Mouse (Mus musculus): ENCODE measurements around the gene Slc35c2. TPM values are rescaled to one million over a fixed set of nuclear protein-coding genes. Genes with fewer than 3 reads are reported as not detected.

Slc35c2 gene
- polyA plus RNA-seq, 1 experiment from 2014 or later: 67.3 TPM

GRCm38 (mm10) chr2:165323928-165324327 is 36.3 kb upstream of the Slc35c2 start:
- Histone ChIP-seq H3K36me3 (ENCODE audit: control insufficient read depth, insufficient read depth, low read length) (no peaks in the 10 kb centered on the region), H3K4me1 (ENCODE audit: control insufficient read depth, insufficient read depth, low read length) (peaks cover 50% of the 10 kb centered on the region), H3K9me3 (replicated peaks; ENCODE audit: control insufficient read depth, low read length) (no peaks in the 10 kb centered on the region), H3K27me3 (ENCODE audit: control insufficient read depth, insufficient read depth, low read length) (no peaks in the 10 kb centered on the region), H3K27ac (ENCODE audit: low read length) (no peak overlapping the region), H3K9ac (ENCODE audit: low read length) (peak overlapping the region; percentile 7; the same call in 1 of the 2 replicates), H3K4me3 (replicated peaks; ENCODE audit: low read length) (no peak overlapping the region), H3K4me2 (ENCODE audit: low read depth, low read length) (no peak overlapping the region)
- ATAC-seq (ENCODE audit: insufficient read depth, low FRiP score): no peak
- 46% methylated on average over 5 of the region's 5 CpGs for WGBS

- Histone ChIP-seq H3K27ac (ENCODE audit: low read length) (no peak overlapping the region), H3K4me1 (ENCODE audit: control insufficient read depth, insufficient read depth, low read length) (peaks cover 54% of the 10 kb centered on the region), H3K4me3 (replicated peaks; ENCODE audit: low read length) (no peak overlapping the region), H3K9ac (ENCODE audit: low read length) (peak overlapping the region; percentile 7; the same call in 1 of the 2 replicates), H3K27me3 (ENCODE audit: control insufficient read depth, insufficient read depth, low read length) (no peaks in the 10 kb centered on the region), H3K9me3 (replicated peaks; ENCODE audit: control insufficient read depth, low read length) (no peaks in the 10 kb centered on the region), H3K4me2 (ENCODE audit: low read depth, low read length) (no peak overlapping the region), H3K36me3 (ENCODE audit: control insufficient read depth, insufficient read depth, low read length) (no peaks in the 10 kb centered on the region)
- ATAC-seq (ENCODE audit: insufficient read depth, low FRiP score): no peak
- 71% methylated on average over 5 of the region's 5 CpGs for WGBS
These were observed 35.8 kb upstream of the Slc35c2 start for GRCm38 (mm10) chr2:165323484-165323883.

GRCm38 (mm10) chr2:165321981-165322735 is 34.5 kb upstream of the Slc35c2 start:
- H3K27ac ChIP-seq (ENCODE audit: low read length): peak overlapping the region; percentile 77; the same call in 1 of the 2 replicates
- 85% methylated on average over 22 of the region's 22 CpGs for WGBS
- ATAC-seq (ENCODE audit: insufficient read depth, low FRiP score): no peak

GRCm38 (mm10) chr2:165321381-165321888 is 33.8 kb upstream of the Slc35c2 start:
- Histone ChIP-seq H3K27ac (ENCODE audit: low read length) (peak overlapping the region; percentile 77), H3K4me1 (ENCODE audit: control insufficient read depth, insufficient read depth, low read length) (peaks cover 64% of the 10 kb centered on the region), H3K27me3 (ENCODE audit: control insufficient read depth, insufficient read depth, low read length) (no peaks in the 10 kb centered on the region), H3K4me2 (ENCODE audit: low read depth, low read length) (peak overlapping the region; percentile 28), H3K4me3 (replicated peaks; ENCODE audit: low read length) (no peak overlapping the region), H3K9ac (ENCODE audit: low read length) (peak overlapping the region; percentile 28; the same call in 1 of the 2 replicates), H3K36me3 (ENCODE audit: control insufficient read depth, insufficient read depth, low read length) (no peaks in the 10 kb centered on the region), H3K9me3 (replicated peaks; ENCODE audit: control insufficient read depth, low read length) (no peaks in the 10 kb centered on the region)
- no peak for ATAC-seq (ENCODE audit: insufficient read depth, low FRiP score)
- 72% methylated on average over 8 of the region's 8 CpGs for WGBS

More at GRCm38 (mm10) chr2:165321981-165322735, 34.5 kb upstream of the Slc35c2 start:
- H3K4me1 ChIP-seq (ENCODE audit: control insufficient read depth, insufficient read depth, low read length): peaks cover 61% of the 10 kb centered on the region
- H3K4me3 ChIP-seq (replicated peaks; ENCODE audit: low read length): no peak overlapping the region
- no peaks in the 10 kb centered on the region for H3K36me3 ChIP-seq (ENCODE audit: control insufficient read depth, insufficient read depth, low read length)
- H3K9me3 ChIP-seq (replicated peaks; ENCODE audit: control insufficient read depth, low read length): no peaks in the 10 kb centered on the region
- no peak overlapping the region for H3K4me2 ChIP-seq (ENCODE audit: low read depth, low read length)
- no peak overlapping the region for H3K9ac ChIP-seq (ENCODE audit: low read length)
- no peaks in the 10 kb centered on the region for H3K27me3 ChIP-seq (ENCODE audit: control insufficient read depth, insufficient read depth, low read length)

GRCm38 (mm10) chr2:165320531-165321150 is 33.0 kb upstream of the Slc35c2 start:
- Histone ChIP-seq H3K27me3 (ENCODE audit: control insufficient read depth, insufficient read depth, low read length) (no peaks in the 10 kb centered on the region), H3K36me3 (ENCODE audit: control insufficient read depth, insufficient read depth, low read length) (peaks cover under 1% of the 10 kb centered on the region; the same call in 1 of the 2 replicates), H3K4me1 (ENCODE audit: control insufficient read depth, insufficient read depth, low read length) (peaks cover 65% of the 10 kb centered on the region), H3K27ac (ENCODE audit: low read length) (peak overlapping the region; percentile 77), H3K4me3 (replicated peaks; ENCODE audit: low read length) (no peak overlapping the region), H3K9ac (ENCODE audit: low read length) (0 out of 2 replicates have a peak overlapping the region, but pooled peaks have one; percentile 5), H3K4me2 (ENCODE audit: low read depth, low read length) (peak overlapping the region; percentile 28; the same call in 1 of the 2 replicates), H3K9me3 (replicated peaks; ENCODE audit: control insufficient read depth, low read length) (no peaks in the 10 kb centered on the region)
- no peak; the same call in 1 of the 2 replicates for ATAC-seq (ENCODE audit: insufficient read depth, low FRiP score)
- whole genome bisulfite sequencing: 54% methylated on average over 12 of the region's 12 CpGs

- no peaks in the 10 kb centered on the region for H3K27me3 ChIP-seq (ENCODE audit: control insufficient read depth, insufficient read depth, low read length)
- H3K9me3 ChIP-seq (replicated peaks; ENCODE audit: control insufficient read depth, low read length): no peaks in the 10 kb centered on the region
- peaks cover 54% of the 10 kb centered on the region for H3K4me1 ChIP-seq (ENCODE audit: control insufficient read depth, insufficient read depth, low read length)
- ATAC-seq (ENCODE audit: insufficient read depth, low FRiP score): no peak
- no peak overlapping the region for H3K27ac ChIP-seq (ENCODE audit: low read length)
- no peak overlapping the region for H3K4me3 ChIP-seq (replicated peaks; ENCODE audit: low read length)
- no peak overlapping the region for H3K9ac ChIP-seq (ENCODE audit: low read length)
- 44% methylated on average over 4 of the region's 4 CpGs for WGBS
- H3K4me2 ChIP-seq (ENCODE audit: low read depth, low read length): no peak overlapping the region
- peaks cover 12% of the 10 kb centered on the region; the same call in 1 of the 2 replicates for H3K36me3 ChIP-seq (ENCODE audit: control insufficient read depth, insufficient read depth, low read length)
These were observed 31.8 kb upstream of the Slc35c2 start for GRCm38 (mm10) chr2:165319503-165319902.

- peaks cover 15% of the 10 kb centered on the region; the same call in 1 of the 2 replicates for H3K36me3 ChIP-seq (ENCODE audit: control insufficient read depth, insufficient read depth, low read length)
- no peak for ATAC-seq (ENCODE audit: insufficient read depth, low FRiP score)
- 81% methylated on average over 7 of the region's 7 CpGs for WGBS
- H3K9ac ChIP-seq (ENCODE audit: low read length): no peak overlapping the region
- H3K4me2 ChIP-seq (ENCODE audit: low read depth, low read length): no peak overlapping the region
- no peak overlapping the region for H3K4me3 ChIP-seq (replicated peaks; ENCODE audit: low read length)
- H3K9me3 ChIP-seq (replicated peaks; ENCODE audit: control insufficient read depth, low read length): no peaks in the 10 kb centered on the region
- H3K4me1 ChIP-seq (ENCODE audit: control insufficient read depth, insufficient read depth, low read length): peaks cover 48% of the 10 kb centered on the region
- H3K27me3 ChIP-seq (ENCODE audit: control insufficient read depth, insufficient read depth, low read length): no peaks in the 10 kb centered on the region
- H3K27ac ChIP-seq (ENCODE audit: low read length): no peak overlapping the region
These were observed 31.3 kb upstream of the Slc35c2 start for GRCm38 (mm10) chr2:165318941-165319340.

GRCm38 (mm10) chr2:165317621-165318263 is 30.1 kb upstream of the Slc35c2 start:
- 38% methylated on average over 16 of the region's 16 CpGs for WGBS
- Histone ChIP-seq H3K4me2 (ENCODE audit: low read depth, low read length) (peak overlapping the region; percentile 25; the same call in 1 of the 2 replicates), H3K27me3 (ENCODE audit: control insufficient read depth, insufficient read depth, low read length) (no peaks in the 10 kb centered on the region), H3K36me3 (ENCODE audit: control insufficient read depth, insufficient read depth, low read length) (peaks cover 15% of the 10 kb centered on the region; the same call in 1 of the 2 replicates), H3K9me3 (replicated peaks; ENCODE audit: control insufficient read depth, low read length) (no peaks in the 10 kb centered on the region), H3K4me1 (ENCODE audit: control insufficient read depth, insufficient read depth, low read length) (peaks cover 43% of the 10 kb centered on the region), H3K4me3 (replicated peaks; ENCODE audit: low read length) (no peak overlapping the region), H3K27ac (ENCODE audit: low read length) (peak overlapping the region; percentile 44; the same call in 1 of the 2 replicates), H3K9ac (ENCODE audit: low read length) (peak overlapping the region; percentile 40; the same call in 1 of the 2 replicates)
- no peak for ATAC-seq (ENCODE audit: insufficient read depth, low FRiP score)
